Mouse (Mus musculus): Measurements from ENCODE around the gene Ube2v1. TPM values are rescaled to one million over a fixed set of nuclear protein-coding genes. Genes with fewer than 3 reads are reported as not detected.

Gene Ube2v1
- polyA plus RNA-seq, 1 experiment from 2014 or later, result 175 TPM

DNA sequence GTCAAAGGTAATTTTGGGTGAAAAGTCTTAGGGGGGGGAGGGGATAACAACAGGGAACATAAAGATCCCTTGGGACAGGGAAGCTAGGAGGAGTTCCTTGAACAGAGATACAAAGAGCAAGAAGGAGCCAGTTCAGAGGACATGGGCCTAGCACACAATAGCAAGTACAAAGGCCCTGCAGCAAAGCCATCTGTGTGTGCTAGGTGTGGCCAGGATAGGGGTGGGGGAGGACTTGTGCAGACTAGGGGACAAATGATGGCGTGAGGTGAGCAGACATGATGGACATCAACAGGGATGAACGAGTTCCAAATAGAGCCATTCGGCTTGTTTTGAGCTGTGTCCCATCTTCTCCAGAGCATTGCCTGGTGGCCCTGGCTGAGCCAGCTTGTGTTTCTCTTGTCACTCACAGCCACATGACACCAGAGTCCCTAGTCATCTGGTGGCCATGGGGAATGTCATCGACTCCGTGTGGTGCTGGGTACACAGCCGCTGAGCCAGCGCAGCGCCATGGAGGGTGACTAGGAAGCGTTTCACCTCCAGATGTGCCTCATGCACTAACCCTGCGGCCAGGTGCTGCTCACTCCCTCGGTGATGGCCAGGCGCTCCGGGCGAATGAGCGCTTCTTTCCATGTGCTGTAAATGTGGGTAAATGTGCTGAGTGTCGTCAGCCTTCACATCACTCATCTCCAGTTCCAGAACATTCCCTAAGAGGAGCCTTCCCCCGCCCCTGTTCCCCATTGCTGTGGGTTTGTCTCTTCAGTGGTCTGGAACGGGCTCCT lies 60.3 kb downstream of the Ube2v1 start:
- Histone ChIP-seq H3K4me1 (ENCODE audit: control insufficient read depth in 2 of 2, insufficient read depth in 2 of 2, low read length in 2 of 2) (peaks cover 0 to 9% of the 10 kb centered on the region in 2 experiments; a peak in 2 of 4 replicates), H3K9ac (ENCODE audit: low read length) (no peak overlapping the region), H3K27ac (replicated peaks in 1 of 2; ENCODE audit: control insufficient read depth in 1 of 2, insufficient read depth in 1 of 2, low read depth in 2 of 2, low read length in 2 of 2) (no peak overlapping the region), H3K27me3 (ENCODE audit: control insufficient read depth, insufficient read depth, low read length) (no peaks in the 10 kb centered on the region), H3K36me3 (ENCODE audit: control insufficient read depth, insufficient read depth, low read length) (no peaks in the 10 kb centered on the region), H3K9me3 (ENCODE audit: control insufficient read depth, low read length) (no peaks in the 10 kb centered on the region), H3K4me3 (ENCODE audit: control insufficient read depth in 1 of 2, insufficient read depth in 1 of 2, low read depth in 1 of 2, low read length in 2 of 2) (no peak overlapping the region), H3K4me2 (ENCODE audit: low read length) (no peak overlapping the region)
- no peak for ATAC-seq (ENCODE audit: insufficient number of reproducible peaks, insufficient read depth, low FRiP score, low read depth)
- WGBS, result 76% methylated on average over 18 of the region's 18 CpGs

DNA sequence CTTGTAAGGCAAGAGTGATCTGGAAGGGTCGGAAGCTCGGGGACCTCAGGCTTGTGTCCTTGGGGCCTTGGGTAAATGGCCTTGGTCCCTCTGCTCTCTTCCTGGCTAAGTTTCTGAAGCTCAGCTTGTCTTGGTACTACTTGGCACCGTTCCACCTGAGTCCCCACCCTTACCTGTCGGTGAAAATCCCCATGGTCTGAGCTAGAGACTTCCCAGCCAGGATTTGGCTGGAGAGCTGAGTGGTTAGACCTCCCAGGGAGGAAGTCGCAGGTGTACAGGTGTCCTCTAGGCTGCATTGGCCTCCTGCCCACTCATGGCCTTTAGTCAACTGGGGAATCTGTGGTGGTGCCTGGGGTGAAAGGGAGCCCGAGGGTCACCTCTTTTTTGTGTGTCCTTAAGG lies 61.1 kb downstream of the Ube2v1 start:
- H3K27me3 ChIP-seq (ENCODE audit: control insufficient read depth, insufficient read depth, low read length), result no peaks in the 10 kb centered on the region
- no peaks in the 10 kb centered on the region for H3K36me3 ChIP-seq (ENCODE audit: control insufficient read depth, insufficient read depth, low read length)
- H3K4me3 ChIP-seq (ENCODE audit: control insufficient read depth in 1 of 2, insufficient read depth in 1 of 2, low read depth in 1 of 2, low read length in 2 of 2), result no peak overlapping the region
- no peak overlapping the region for H3K9ac ChIP-seq (ENCODE audit: low read length)
- H3K27ac ChIP-seq (replicated peaks in 1 of 2; ENCODE audit: control insufficient read depth in 1 of 2, insufficient read depth in 1 of 2, low read depth in 2 of 2, low read length in 2 of 2), result peak overlapping the region in 1 of 2 experiments; percentile 49; a peak in 2 of 4 replicates
- 87% methylated on average over 6 of the region's 6 CpGs for WGBS
- H3K4me2 ChIP-seq (ENCODE audit: low read length), result no peak overlapping the region
- no peaks in the 10 kb centered on the region for H3K9me3 ChIP-seq (ENCODE audit: control insufficient read depth, low read length)
- no peak for ATAC-seq (ENCODE audit: insufficient number of reproducible peaks, insufficient read depth, low FRiP score, low read depth)
- H3K4me1 ChIP-seq (ENCODE audit: control insufficient read depth in 2 of 2, insufficient read depth in 2 of 2, low read length in 2 of 2), result peaks cover 0 to 12% of the 10 kb centered on the region in 2 experiments; a peak in 3 of 4 replicates

DNA sequence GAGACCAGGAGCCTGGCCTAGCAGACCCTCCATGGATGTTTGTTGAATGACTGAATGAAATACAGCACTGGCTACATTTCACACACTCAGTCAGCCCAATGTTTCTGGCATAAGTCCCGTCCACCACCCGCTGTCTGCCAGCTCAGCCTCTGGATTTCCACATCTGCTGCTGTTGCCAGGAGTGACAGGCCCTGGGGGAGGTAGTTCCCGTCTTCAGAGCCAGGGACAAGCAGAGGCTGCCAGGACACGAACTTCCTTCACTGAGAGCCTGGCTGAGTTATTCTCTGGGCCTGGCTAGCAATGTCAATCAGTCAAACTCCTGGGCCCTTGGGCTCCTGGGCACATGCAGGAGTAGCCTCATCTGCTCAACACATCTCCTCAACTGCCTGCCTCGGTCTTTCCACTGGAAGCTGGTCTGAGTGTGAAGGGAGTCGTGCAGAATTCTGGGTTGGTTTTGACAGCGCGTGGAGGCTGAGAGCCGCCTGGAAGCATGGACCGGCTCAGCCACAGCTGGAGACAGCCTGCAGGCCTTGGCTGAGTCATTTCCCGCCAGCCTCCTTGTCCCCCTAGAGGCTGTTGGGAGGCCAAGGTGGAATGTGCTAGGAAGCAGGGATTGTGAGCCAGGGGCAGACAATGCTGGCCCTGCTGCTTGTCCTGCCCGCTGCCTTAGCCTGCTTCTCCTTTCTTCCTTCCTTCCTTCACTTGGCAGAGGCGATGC lies 61.8 kb downstream of the Ube2v1 start:
- Histone ChIP-seq H3K27ac (replicated peaks in 1 of 2; ENCODE audit: control insufficient read depth in 1 of 2, insufficient read depth in 1 of 2, low read depth in 2 of 2, low read length in 2 of 2) (peak overlapping the region in 1 of 2 experiments; percentile 49; a peak in 3 of 4 replicates), H3K4me2 (ENCODE audit: low read length) (no peak overlapping the region), H3K4me1 (ENCODE audit: control insufficient read depth in 2 of 2, insufficient read depth in 2 of 2, low read length in 2 of 2) (peaks cover 3 to 19% of the 10 kb centered on the region in 2 experiments), H3K36me3 (ENCODE audit: control insufficient read depth, insufficient read depth, low read length) (no peaks in the 10 kb centered on the region), H3K9ac (ENCODE audit: low read length) (no peak overlapping the region), H3K9me3 (ENCODE audit: control insufficient read depth, low read length) (no peaks in the 10 kb centered on the region), H3K27me3 (ENCODE audit: control insufficient read depth, insufficient read depth, low read length) (no peaks in the 10 kb centered on the region), H3K4me3 (ENCODE audit: control insufficient read depth in 1 of 2, insufficient read depth in 1 of 2, low read depth in 1 of 2, low read length in 2 of 2) (no peak overlapping the region)
- peak; percentile 32 for ATAC-seq (ENCODE audit: insufficient number of reproducible peaks, insufficient read depth, low FRiP score, low read depth)
- WGBS, result 48% methylated on average over 13 of the region's 13 CpGs

DNA sequence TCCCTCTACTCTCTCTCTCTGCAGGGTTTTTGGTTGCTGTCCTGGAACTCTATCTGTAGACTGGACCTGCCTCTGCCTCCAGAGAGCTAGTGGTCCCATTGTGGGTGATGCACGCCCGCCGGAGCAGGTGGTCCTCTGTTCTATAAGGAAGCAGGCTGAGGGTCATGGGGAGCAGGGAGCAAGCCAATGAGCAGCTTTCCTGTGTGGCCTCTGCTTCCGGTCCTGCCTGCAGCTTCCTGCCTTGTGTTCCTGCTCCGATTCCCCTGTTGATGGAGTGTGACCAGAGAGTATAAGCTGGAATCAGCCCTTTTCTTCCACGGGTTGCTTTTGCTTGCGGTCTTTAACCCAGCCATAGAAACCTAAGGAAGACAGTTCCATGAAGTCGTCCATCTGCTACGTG lies 63.8 kb downstream of the Ube2v1 start:
- WGBS, result 75% methylated on average over 9 of the region's 9 CpGs
- no peak for ATAC-seq (ENCODE audit: insufficient number of reproducible peaks, insufficient read depth, low FRiP score, low read depth)
- H3K27ac ChIP-seq (replicated peaks in 1 of 2; ENCODE audit: control insufficient read depth in 1 of 2, insufficient read depth in 1 of 2, low read depth in 2 of 2, low read length in 2 of 2), result no peak overlapping the region

DNA sequence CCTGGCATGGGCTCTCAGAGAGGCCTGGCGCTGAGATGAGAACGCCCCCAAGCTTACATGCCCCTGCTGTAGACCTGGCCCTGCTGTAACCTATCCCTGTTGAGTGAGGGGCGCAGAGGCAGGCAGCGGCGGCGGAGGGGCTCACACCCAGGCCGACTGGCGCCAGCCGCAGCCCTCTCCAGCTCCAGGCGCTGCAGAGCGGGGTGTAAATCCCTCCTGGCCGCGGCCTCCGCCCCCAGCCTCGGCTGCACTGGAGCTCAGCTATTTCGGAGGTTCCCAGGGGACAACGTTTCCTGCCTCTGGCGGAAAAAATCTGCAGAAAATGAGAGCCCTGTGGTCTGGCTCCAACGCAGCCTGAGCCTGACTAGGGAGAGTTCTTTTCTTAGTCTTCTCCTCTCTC lies 66.2 kb downstream of the Ube2v1 start:
- Histone ChIP-seq H3K9ac (ENCODE audit: low read length) (peak overlapping the region; percentile 57; the same call in 1 of the 2 replicates), H3K4me1 (ENCODE audit: control insufficient read depth in 2 of 2, insufficient read depth in 2 of 2, low read length in 2 of 2) (peaks cover 25 to 49% of the 10 kb centered on the region in 2 experiments), H3K9me3 (ENCODE audit: control insufficient read depth, low read length) (no peaks in the 10 kb centered on the region), H3K36me3 (ENCODE audit: control insufficient read depth, insufficient read depth, low read length) (no peaks in the 10 kb centered on the region), H3K4me3 (ENCODE audit: control insufficient read depth in 1 of 2, insufficient read depth in 1 of 2, low read depth in 1 of 2, low read length in 2 of 2) (0 out of 4 replicates have a peak overlapping the region, but pooled peaks of 1 of the 2 experiments have one; percentile 7), H3K27me3 (ENCODE audit: control insufficient read depth, insufficient read depth, low read length) (no peaks in the 10 kb centered on the region), H3K27ac (replicated peaks in 1 of 2; ENCODE audit: control insufficient read depth in 1 of 2, insufficient read depth in 1 of 2, low read depth in 2 of 2, low read length in 2 of 2) (peak overlapping the region; percentile 69 to 78), H3K4me2 (ENCODE audit: low read length) (peak overlapping the region; percentile 52)
- ATAC-seq (ENCODE audit: insufficient number of reproducible peaks, insufficient read depth, low FRiP score, low read depth), result 0 out of 2 replicates have a peak, but pooled peaks have one; percentile 20
- 10% methylated on average over 19 of the region's 19 CpGs for WGBS

More for the DNA sequence above, 63.8 kb downstream of the Ube2v1 start:
- H3K36me3 ChIP-seq (ENCODE audit: control insufficient read depth, insufficient read depth, low read length), result no peaks in the 10 kb centered on the region
- no peak overlapping the region for H3K4me2 ChIP-seq (ENCODE audit: low read length)
- no peak overlapping the region for H3K4me3 ChIP-seq (ENCODE audit: control insufficient read depth in 1 of 2, insufficient read depth in 1 of 2, low read depth in 1 of 2, low read length in 2 of 2)
- H3K4me1 ChIP-seq (ENCODE audit: control insufficient read depth in 2 of 2, insufficient read depth in 2 of 2, low read length in 2 of 2), result peaks cover 18 to 35% of the 10 kb centered on the region in 2 experiments
- H3K9me3 ChIP-seq (ENCODE audit: control insufficient read depth, low read length), result no peaks in the 10 kb centered on the region
- no peak overlapping the region for H3K9ac ChIP-seq (ENCODE audit: low read length)
- H3K27me3 ChIP-seq (ENCODE audit: control insufficient read depth, insufficient read depth, low read length), result no peaks in the 10 kb centered on the region

DNA sequence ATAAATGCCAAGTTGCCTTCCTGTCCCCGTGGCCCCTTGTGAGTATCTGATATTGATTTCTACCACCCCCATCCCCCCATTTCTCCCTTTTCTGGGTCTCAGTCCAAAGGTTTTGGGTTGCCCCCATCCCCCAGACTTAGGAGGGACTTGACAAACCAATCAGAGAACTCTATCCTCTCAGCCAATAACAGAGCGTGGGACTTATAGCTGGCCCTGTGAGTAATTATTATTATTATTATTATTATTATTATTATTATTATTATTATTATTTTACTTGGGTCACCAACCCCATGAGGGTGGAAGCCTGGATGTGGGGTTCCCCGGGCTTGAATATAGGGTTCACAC lies 66.6 kb downstream of the Ube2v1 start:
- Histone ChIP-seq H3K4me3 (ENCODE audit: control insufficient read depth in 1 of 2, insufficient read depth in 1 of 2, low read depth in 1 of 2, low read length in 2 of 2) (no peak overlapping the region), H3K9ac (ENCODE audit: low read length) (peak overlapping the region; percentile 57; the same call in 1 of the 2 replicates), H3K4me1 (ENCODE audit: control insufficient read depth in 2 of 2, insufficient read depth in 2 of 2, low read length in 2 of 2) (peaks cover 25 to 45% of the 10 kb centered on the region in 2 experiments), H3K4me2 (ENCODE audit: low read length) (peak overlapping the region; percentile 52), H3K36me3 (ENCODE audit: control insufficient read depth, insufficient read depth, low read length) (no peaks in the 10 kb centered on the region), H3K27me3 (ENCODE audit: control insufficient read depth, insufficient read depth, low read length) (no peaks in the 10 kb centered on the region), H3K27ac (replicated peaks in 1 of 2; ENCODE audit: control insufficient read depth in 1 of 2, insufficient read depth in 1 of 2, low read depth in 2 of 2, low read length in 2 of 2) (peak overlapping the region in 1 of 2 experiments; percentile 78; a peak in 3 of 4 replicates), H3K9me3 (ENCODE audit: control insufficient read depth, low read length) (no peaks in the 10 kb centered on the region)
- WGBS, result 52% methylated on average over 3 of the region's 3 CpGs
- ATAC-seq (ENCODE audit: insufficient number of reproducible peaks, insufficient read depth, low FRiP score, low read depth), result no peak

DNA sequence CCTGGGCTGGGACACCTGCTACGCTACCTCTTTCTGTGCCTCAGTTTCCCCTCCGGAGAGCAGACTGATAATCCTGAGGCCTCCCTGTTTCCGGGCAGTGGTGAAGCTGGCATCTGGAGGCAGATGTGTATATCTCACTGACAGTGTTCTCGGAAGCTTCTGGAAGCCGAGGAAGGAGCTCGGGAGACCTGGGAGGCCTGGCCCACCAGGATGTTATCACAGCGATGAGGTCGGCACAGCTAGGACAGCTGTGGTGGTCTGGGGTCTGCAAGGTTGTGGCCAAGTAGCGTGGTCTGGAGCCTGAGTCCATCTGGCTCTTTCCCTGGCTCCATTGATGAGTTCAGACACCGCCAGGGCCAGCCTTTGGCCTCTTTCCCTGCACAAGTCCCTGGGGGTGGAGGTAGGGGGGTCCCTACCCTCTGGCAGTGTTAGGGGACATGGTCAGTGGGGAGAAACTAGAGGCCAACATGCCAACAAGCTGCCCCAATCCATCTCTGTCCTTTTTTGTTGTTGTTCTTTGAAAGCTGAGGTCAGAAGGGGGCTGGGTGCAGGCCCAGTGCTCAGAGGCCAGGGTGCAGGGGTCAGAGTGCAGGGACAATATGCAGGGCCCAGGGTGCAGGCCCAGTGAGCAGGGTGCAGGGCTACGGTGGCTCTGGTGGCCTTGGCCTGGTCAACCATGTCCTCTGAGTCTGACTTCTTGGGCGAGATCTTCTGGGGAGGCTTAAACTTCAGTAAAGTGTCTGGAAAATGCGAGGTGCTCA lies 67.2 kb downstream of the Ube2v1 start:
- Histone ChIP-seq H3K36me3 (ENCODE audit: control insufficient read depth, insufficient read depth, low read length) (no peaks in the 10 kb centered on the region), H3K4me2 (ENCODE audit: low read length) (no peak overlapping the region), H3K9ac (ENCODE audit: low read length) (no peak overlapping the region), H3K4me1 (ENCODE audit: control insufficient read depth in 2 of 2, insufficient read depth in 2 of 2, low read length in 2 of 2) (peaks cover 28 to 42% of the 10 kb centered on the region in 2 experiments), H3K27ac (replicated peaks in 1 of 2; ENCODE audit: control insufficient read depth in 1 of 2, insufficient read depth in 1 of 2, low read depth in 2 of 2, low read length in 2 of 2) (no peak overlapping the region; a peak in 1 of 4 replicates), H3K4me3 (ENCODE audit: control insufficient read depth in 1 of 2, insufficient read depth in 1 of 2, low read depth in 1 of 2, low read length in 2 of 2) (no peak overlapping the region), H3K27me3 (ENCODE audit: control insufficient read depth, insufficient read depth, low read length) (0 out of 2 replicates have a peak, but pooled peaks cover 3% of the 10 kb centered on the region), H3K9me3 (ENCODE audit: control insufficient read depth, low read length) (no peaks in the 10 kb centered on the region)
- ATAC-seq (ENCODE audit: insufficient number of reproducible peaks, insufficient read depth, low FRiP score, low read depth), result no peak
- 84% methylated on average over 13 of the region's 13 CpGs for WGBS
